Mouse (Mus musculus): ENCODE measurements around the gene Notch2.

- TF ChIP-seq EP300 (IDR thresholded peaks at IDR 0.05; ENCODE audit: low read depth) (no peak), CTCF (IDR thresholded peaks at IDR 0.05; ENCODE audit: low read depth) (no peak)
Measured at GRCm38 (mm10) chr3:98086860-98087259, 73.5 kb downstream of the Notch2 start.
